Mouse (Mus musculus) left cerebral cortex, adult 2 months (tissue): ENCODE data around the gene Mybpc3. TPM values are rescaled to one million over a fixed set of nuclear protein-coding genes. Genes with fewer than 3 reads are reported as not detected.
A peak's percentile ranks its signal among the peaks of the same experiment; 100 is the strongest.

Experiments
- DNase-seq, 2 experiments: peaks; one replicate each; pipeline ENCODE4 v3.0.0; 2021 to 2022; ENCODE audit warnings: low spot score in 2 of 2, mixed read lengths in 1 of 2; ENCODE audit errors: extremely low spot score in 1 of 2
- H3K27ac ChIP-seq: fragments of 200-600 bp; 2 replicates; pipeline ENCODE4 v1.8.1; 2022
- H3K4me3 ChIP-seq: fragments of 200-600 bp; 2 replicates; pipeline ENCODE4 v1.8.1; 2022
- CTCF ChIP-seq: fragments of 200-600 bp; IDR thresholded peaks from 2 replicates; pipeline ENCODE4 v1.8.1; 2022; ENCODE audit warnings: antibody characterized with exemption, mild to moderate bottlenecking, moderate library complexity
- intact Hi-C: fragments of 180-260 bp; cut with DNase I; formaldehyde crosslinking; loops from one replicate; pipeline ENCODE4 v1.15.1; 2025
- total RNA-seq, 2 experiments: library from RNA; stranded (reverse); gene quantifications; 2 replicates each; pipeline ENCODE4 v1.2.3; 2021

Mybpc3 gene
- total RNA-seq, 2 experiments from 2014 or later, result 0.33 to 0.43 TPM

DNA sequence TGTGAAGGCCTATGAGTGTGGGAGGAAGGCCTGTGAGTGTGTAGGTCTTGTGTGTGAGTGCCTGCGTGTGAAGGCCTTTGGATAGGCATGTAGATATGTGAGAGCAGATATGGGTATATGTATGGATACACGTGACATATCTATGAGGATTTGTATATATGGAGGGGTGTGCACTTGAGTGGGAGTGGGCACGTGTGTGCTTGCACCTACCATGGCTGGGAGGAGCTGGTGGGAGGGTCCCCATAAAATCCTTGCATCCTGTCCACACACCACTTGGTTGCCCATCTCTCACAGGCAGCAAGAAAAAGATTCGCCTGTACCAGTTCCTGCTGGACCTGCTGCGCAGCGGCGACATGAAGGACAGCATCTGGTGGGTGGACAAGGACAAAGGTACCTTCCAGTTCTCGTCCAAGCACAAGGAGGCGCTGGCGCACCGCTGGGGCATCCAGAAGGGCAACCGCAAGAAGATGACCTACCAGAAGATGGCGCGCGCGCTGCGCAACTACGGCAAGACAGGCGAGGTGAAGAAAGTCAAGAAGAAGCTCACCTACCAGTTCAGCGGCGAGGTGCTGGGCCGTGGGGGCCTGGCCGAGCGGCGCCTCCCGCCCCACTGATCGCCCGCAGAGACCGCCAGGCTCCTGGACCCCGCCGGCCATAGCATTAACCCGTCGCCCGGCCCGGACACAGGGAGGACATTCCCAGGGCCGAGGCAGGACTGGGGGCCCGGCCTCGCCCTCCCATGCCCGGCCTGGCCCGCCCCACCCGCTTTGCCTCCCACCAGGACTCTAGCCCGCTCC is 3.0 kb upstream of the Mybpc3 start:
- peak; percentile 91 to 95 for DNase-seq
- peak overlapping the region; percentile 45 for H3K4me3 ChIP-seq
- TF ChIP-seq CTCF, result peak; percentile 98

DNA sequence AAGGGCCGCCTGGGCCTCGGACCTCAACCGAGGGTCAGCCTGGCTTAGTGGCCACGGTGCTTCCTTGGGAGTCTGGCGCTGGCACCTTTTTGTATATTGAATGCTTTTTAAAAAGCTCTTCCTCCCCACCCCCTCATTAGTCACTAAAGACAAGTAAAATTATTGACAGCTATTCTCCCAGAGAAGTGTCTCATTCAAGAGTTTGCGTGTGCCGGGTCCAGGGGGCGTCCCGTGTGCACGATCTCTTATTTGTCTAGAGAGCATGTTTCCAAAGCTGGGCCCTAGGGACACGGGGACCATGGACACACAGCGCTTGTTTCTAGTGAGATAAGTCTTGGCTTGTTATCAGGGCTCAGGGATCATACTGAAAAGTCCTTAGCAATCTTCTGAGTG is 2.4 kb upstream of the Mybpc3 start:
- intact Hi-C loops, result loop anchor here (1.0 to 5.0 kb wide), 5 partner anchors 67 to 365 kb away; partner anchors contain the start of genes Ddb2, Madd and Pacsin3

More for the DNA sequence above, 3.0 kb upstream of the Mybpc3 start:
- intact Hi-C loops, result loop anchor here (1.0 to 5.0 kb wide), 5 partner anchors 67 to 366 kb away; partner anchors contain the start of genes Ddb2, Madd and Pacsin3
- no peak overlapping the region for H3K27ac ChIP-seq

DNA sequence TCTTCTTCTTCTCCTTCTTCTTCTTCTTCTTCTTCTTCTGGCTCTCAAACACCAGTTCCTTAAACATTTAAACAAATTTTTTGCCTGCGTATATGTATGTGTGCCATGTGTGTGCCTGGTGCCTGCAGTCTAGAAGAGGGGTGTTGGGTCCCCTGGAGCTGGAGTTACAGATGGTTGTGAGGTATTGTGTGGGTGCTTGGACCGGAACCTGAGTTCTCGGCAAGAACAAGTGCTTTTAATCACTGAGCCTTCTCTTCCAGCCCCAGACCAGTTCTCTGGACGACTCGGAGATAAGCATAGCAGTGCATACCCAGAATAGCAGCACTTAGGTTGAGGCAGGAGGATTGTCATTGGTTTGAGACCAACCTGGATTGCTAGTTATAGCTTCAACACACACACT is 1.1 kb upstream of the Mybpc3 start:
- no peak for DNase-seq
- intact Hi-C loops, result loop anchor here (5.0 kb wide), 3 partner anchors 65 to 140 kb away; partner anchors contain the start of genes Ddb2, Madd and Pacsin3
- Histone ChIP-seq H3K4me3 (no peak overlapping the region), H3K27ac (no peak overlapping the region)
- TF ChIP-seq CTCF, result no peak

More for the DNA sequence above, 2.4 kb upstream of the Mybpc3 start:
- H3K27ac ChIP-seq, result no peak overlapping the region
- peak overlapping the region; percentile 45 for H3K4me3 ChIP-seq
- TF ChIP-seq CTCF, result no peak
- no peak for DNase-seq

DNA sequence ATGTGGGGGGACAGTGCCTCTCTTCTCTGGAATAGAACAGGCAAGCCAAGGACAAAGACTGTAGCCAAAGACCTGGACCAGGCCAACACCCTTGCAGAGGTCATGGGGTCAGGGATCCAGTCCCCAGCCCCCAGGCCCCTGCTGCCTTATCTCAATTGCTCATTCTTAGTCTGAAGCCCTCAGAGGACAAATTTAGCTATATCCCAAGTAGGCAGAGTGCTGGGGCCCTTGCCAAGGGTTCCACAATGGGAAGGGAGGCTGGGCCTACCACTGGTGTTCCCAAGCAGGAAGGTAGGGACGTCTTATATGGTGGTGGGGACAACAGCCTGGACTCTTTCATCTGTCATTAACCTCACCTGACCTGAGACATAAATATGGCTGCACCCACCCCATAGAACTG is 703 bp downstream of the Mybpc3 start:
- intact Hi-C loops, result loop anchor here (5.0 kb wide), 3 partner anchors 64 to 139 kb away; partner anchors contain the start of genes Ddb2, Madd and Pacsin3
- no peak for DNase-seq
- no peak for TF ChIP-seq CTCF
- Histone ChIP-seq H3K4me3 (no peak overlapping the region), H3K27ac (no peak overlapping the region)

DNA sequence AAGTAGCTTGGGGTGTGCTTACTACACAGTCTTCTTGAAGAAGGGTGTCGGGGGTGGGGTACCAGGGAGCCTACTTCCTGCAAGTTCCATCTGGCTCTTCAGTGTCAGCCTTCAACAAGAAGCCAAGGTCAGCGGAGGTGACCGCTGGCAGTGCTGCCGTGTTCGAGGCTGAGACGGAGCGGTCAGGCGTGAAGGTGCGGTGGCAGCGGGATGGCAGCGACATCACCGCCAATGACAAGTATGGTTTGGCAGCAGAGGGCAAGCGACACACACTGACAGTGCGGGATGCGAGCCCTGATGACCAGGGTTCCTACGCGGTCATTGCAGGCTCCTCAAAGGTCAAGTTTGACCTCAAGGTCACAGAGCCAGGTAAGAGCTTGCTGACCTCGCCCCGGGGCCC is 1.1 kb downstream of the Mybpc3 start:
- Histone ChIP-seq H3K4me3 (no peak overlapping the region), H3K27ac (no peak overlapping the region)
- intact Hi-C loops, result loop anchor here (5.0 kb wide), 3 partner anchors 63 to 138 kb away; partner anchors contain the start of genes Ddb2, Madd and Pacsin3
- no peak for TF ChIP-seq CTCF
- DNase-seq, result no peak

DNA sequence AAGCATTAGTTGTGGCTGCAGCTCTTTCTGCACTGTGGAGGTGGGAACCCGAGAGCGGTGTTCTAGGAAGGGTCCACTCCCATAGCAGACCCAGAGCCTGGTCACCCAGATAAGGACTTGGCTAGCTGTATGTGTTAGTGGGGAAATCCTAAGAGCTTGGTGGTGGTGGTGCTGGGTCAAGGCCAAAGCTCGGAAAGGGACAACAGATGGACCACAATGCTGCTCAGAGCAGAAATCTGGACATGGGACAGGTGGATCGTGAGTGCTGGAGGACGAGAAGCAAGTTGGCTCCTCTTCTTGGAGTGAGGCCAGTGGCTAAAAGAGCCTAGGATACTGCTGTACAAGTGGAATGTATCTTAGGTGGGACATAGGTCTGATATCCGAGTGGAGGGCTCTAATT is 1.6 kb downstream of the Mybpc3 start:
- intact Hi-C loops, result loop anchor here (5.0 kb wide), 3 partner anchors 63 to 138 kb away; partner anchors contain the start of genes Ddb2, Madd and Pacsin3
- Histone ChIP-seq H3K27ac (no peak overlapping the region), H3K4me3 (no peak overlapping the region)
- TF ChIP-seq CTCF, result no peak
- no peak for DNase-seq

DNA sequence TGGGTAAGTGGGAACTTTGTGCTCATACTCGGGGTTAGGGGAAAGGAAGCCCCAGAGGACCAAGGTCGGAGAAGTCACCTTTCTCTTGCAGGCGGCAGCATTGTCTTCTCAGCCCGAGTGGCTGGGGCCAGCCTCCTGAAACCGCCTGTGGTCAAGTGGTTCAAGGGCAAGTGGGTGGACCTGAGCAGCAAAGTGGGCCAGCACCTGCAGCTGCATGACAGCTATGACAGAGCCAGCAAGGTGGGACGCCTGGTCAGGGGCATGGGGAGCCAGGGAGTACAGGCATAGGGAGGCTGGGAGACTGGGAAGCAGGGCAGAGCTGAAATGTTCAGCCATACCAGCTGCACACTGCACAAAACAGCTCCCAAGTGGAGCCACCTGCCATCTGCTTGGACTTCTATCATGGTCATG is 2.3 kb downstream of the Mybpc3 start:
- H3K27ac ChIP-seq, result no peak overlapping the region
- DNase-seq, result no peak
- TF ChIP-seq CTCF, result no peak
- no peak overlapping the region for H3K4me3 ChIP-seq
- intact Hi-C loops, result no loop called here

DNA sequence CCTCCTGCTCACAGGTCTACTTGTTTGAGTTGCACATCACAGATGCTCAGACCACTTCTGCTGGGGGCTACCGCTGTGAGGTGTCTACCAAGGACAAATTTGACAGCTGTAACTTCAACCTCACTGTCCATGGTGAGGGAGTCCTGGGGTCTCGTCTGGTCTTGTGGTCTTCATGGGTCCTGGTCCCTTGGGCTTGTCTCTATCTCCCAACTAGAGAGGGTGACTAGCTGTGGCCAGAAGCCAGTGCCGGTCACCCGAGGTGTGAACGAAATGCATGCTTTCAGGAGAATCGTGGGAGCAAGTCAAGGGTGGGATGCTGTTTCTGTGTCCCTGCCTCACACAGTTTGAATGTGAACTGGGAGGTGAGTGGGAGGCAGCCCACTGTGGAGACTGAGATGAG is 3.1 kb downstream of the Mybpc3 start:
- DNase-seq, result no peak
- intact Hi-C loops, result no loop called here
- no peak overlapping the region for H3K27ac ChIP-seq
- H3K4me3 ChIP-seq, result no peak overlapping the region
- TF ChIP-seq CTCF, result no peak

DNA sequence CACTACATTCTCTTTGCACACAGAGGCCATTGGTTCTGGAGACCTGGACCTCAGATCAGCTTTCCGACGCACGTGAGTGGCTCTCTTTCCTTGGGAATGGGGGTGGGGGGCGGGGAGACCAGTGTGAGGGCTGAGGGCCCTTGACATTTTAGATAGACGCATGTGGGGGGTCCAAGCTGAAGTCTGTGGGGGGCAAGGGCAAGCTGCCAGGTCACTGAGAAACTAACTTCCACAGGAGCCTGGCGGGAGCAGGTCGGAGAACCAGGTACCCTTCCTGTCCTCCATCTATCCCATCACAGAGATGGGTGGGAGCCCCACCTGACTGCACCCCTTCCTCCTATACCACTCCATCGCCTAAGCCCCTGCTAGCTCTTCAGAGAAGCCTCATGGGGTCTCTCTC is 3.6 kb downstream of the Mybpc3 start:
- Histone ChIP-seq H3K27ac (no peak overlapping the region), H3K4me3 (no peak overlapping the region)
- no peak for DNase-seq
- intact Hi-C loops, result no loop called here
- no peak for TF ChIP-seq CTCF

DNA sequence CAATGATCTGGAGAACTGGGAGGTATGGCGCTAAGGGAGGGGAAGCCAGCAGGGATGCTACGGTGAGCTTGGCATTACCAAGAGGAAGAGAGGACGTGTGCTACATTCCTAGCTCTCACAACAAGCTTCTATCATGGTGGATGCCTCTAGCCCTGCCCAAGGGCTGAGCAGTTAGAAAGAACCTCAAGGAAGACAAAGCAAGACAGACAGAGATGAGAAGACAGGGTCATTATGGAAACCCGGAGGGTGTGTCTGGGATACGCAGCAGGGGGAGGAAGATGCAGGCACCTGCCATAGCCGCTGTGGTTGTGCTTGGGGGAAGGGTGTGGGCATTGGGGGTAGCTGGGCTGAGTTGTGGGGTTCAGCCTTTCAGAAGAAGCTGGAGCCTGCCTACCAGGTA is 5.6 kb downstream of the Mybpc3 start:
- Histone ChIP-seq H3K4me3 (no peak overlapping the region), H3K27ac (no peak overlapping the region)
- DNase-seq, result no peak
- no peak for TF ChIP-seq CTCF
- intact Hi-C loops, result no loop called here

DNA sequence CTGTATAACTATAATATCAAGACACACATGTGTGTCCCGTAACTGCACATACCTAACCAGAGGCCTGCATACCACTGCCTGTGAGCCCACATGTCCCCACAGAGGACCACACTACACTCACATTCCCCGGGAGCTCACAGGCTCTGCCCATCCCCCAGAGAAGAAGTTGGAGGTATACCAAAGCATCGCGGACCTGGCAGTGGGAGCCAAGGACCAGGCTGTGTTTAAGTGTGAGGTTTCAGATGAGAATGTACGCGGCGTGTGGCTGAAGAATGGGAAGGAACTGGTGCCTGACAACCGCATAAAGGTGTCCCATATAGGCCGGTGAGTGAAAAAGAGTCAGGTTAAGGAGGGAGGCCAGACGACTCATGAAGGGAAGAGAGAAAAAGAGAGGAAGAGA is 7.2 kb downstream of the Mybpc3 start:
- H3K27ac ChIP-seq, result no peak overlapping the region
- intact Hi-C loops, result no loop called here
- TF ChIP-seq CTCF, result no peak
- no peak for DNase-seq
- no peak overlapping the region for H3K4me3 ChIP-seq

DNA sequence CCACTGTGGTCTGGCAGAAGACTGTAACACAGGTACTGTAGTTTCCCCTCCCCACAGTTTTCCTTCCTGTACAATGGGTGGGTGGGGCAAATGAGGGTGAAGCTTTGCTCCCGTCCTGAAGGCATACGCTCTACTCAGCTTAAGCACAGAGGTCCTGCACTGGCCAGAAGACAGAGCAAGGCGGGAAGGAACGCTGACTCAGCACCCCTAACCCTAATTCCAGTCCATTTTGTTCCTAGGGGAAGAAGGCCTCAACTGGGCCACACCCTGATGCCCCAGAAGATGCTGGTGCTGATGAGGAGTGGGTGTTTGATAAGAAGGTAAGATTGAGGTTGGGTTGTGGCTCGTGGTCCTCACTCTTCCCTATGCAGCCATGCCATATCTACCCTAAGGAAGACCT is 10.8 kb downstream of the Mybpc3 start:
- Histone ChIP-seq H3K27ac (no peak overlapping the region), H3K4me3 (no peak overlapping the region)
- intact Hi-C loops, result no loop called here
- DNase-seq, result no peak
- no peak for TF ChIP-seq CTCF
